8 mouse cellular contexts compared by ENCODE assay signal in the genomic region with DNA sequence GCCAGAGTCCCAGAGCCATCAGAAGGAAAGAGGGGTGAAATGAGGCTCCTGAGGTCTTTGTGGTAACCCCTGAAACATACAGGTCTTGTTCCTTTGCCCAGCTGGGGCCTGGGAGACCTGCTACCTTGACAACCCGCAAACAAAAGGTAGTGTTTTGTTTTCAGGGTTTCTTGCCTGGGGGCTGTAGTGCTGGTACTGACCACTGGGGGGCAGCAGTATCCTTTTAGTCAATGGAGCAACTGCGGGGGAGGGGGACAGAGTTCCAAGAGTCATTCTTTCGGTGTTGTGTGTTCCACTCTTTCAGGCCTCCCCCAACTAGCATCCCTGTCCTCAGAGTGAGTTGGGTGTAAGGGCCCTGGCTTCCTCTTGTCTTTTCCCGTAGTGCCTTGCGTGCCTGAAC. TPM values are rescaled to one million over a fixed set of nuclear protein-coding genes. Genes with fewer than 3 reads are reported as not detected.
DNase-seq lines count a peak whose midpoint lies in the region; ATAC-seq and TF ChIP-seq lines count a peak whose summit lies in the region.

No protein-coding gene starts in this region.

- no peaks in the 10 kb centered on the region; the same call in 1 of the 2 replicates for H3K27me3 ChIP-seq in heart, embryonic 16.5 days (ENCODE audit: control insufficient read depth, insufficient read depth, low read length)
- H3K27me3 ChIP-seq in lung, embryonic 14.5 days (ENCODE audit: insufficient read depth, low read length): no peaks in the 10 kb centered on the region
- H3K27me3 ChIP-seq in neural tube, embryonic 15.5 days (replicated peaks): no peaks in the 10 kb centered on the region

- 23% methylated on average over 5 of the region's 5 CpGs for WGBS in bone marrow, adult 2 months
- 12% methylated on average over 5 of the region's 5 CpGs for WGBS in heart, embryonic 16.5 days
- WGBS in lung, embryonic 14.5 days: 12% methylated on average over 5 of the region's 5 CpGs
- WGBS in neural tube, embryonic 15.5 days: 18% methylated on average over 5 of the region's 5 CpGs

- DNase-seq in CD8-positive naive resting alpha-beta T cell, adult 2 months (ENCODE audit: low read depth in 2 of 2, low spot score in 2 of 2): peak; percentile 93 to 94
- DNase-seq in kidney, postnatal 25 days: peak; percentile 84 to 94
- DNase-seq in lung, embryonic 14.5 days: peak; percentile 93
- DNase-seq in thymus, postnatal 0 days (ENCODE audit: low spot score): peak; percentile 86

- peak overlapping the region; percentile 76 for H3K9ac ChIP-seq in heart, embryonic 16.5 days (ENCODE audit: low read length)
- H3K9ac ChIP-seq in lung, embryonic 14.5 days: peak overlapping the region; percentile 77; the same call in 1 of the 2 replicates
- peak overlapping the region; percentile 93 for H3K9ac ChIP-seq in neural tube, embryonic 15.5 days (replicated peaks)

- TF ChIP-seq POLR2A in bone marrow, adult 2 months (IDR thresholded peaks at IDR 0.05; ENCODE audit: borderline replicate concordance, control insufficient read depth, low read depth, low read length): no peak
- no peak for TF ChIP-seq POLR2A in embryonic fibroblast, embryonic 13.5 days (IDR thresholded peaks at IDR 0.05; ENCODE audit: low read depth, low read length)

- ATAC-seq in heart, embryonic 16.5 days (replicated peaks; ENCODE audit: extremely low read depth, insufficient read depth, low FRiP score): no peak; the same call in 1 of the 2 replicates
- no peak; the same call in 1 of the 2 replicates for ATAC-seq in lung, embryonic 14.5 days (ENCODE audit: insufficient read depth)
- no peak for ATAC-seq in neural tube, embryonic 15.5 days (ENCODE audit: low FRiP score)

- peak; percentile 85 for TF ChIP-seq CTCF in bone marrow, adult 2 months (IDR thresholded peaks at IDR 0.05; ENCODE audit: control insufficient read depth, insufficient read depth, low read length)
- peak; percentile 52 for TF ChIP-seq CTCF in embryonic fibroblast, embryonic 13.5 days (IDR thresholded peaks at IDR 0.05; ENCODE audit: borderline replicate concordance, insufficient read depth, low read length)
- TF ChIP-seq CTCF in lung, embryonic 14.5 days (IDR thresholded peaks at IDR 0.05; ENCODE audit: low read depth): peak; percentile 95

- peaks cover 3% of the 10 kb centered on the region for H3K4me1 ChIP-seq in bone marrow, adult 2 months (ENCODE audit: control insufficient read depth, insufficient read depth, low read length)
- H3K4me1 ChIP-seq in embryonic fibroblast, embryonic 13.5 days (ENCODE audit: control insufficient read depth, insufficient read depth, low read length): 0 out of 2 replicates have a peak, but pooled peaks cover 4% of the 10 kb centered on the region
- H3K4me1 ChIP-seq in heart, embryonic 16.5 days (ENCODE audit: control insufficient read depth, insufficient read depth, low read length): peaks cover 17% of the 10 kb centered on the region
- H3K4me1 ChIP-seq in lung, embryonic 14.5 days (ENCODE audit: insufficient read depth): peaks cover 6% of the 10 kb centered on the region; the same call in 1 of the 2 replicates
- H3K4me1 ChIP-seq in neural tube, embryonic 15.5 days: peaks cover 62% of the 10 kb centered on the region

- H3K9me3 ChIP-seq in heart, embryonic 16.5 days (replicated peaks; ENCODE audit: control insufficient read depth, low read length): no peaks in the 10 kb centered on the region
- no peaks in the 10 kb centered on the region for H3K9me3 ChIP-seq in lung, embryonic 14.5 days (ENCODE audit: low read depth, low read length)
- H3K9me3 ChIP-seq in neural tube, embryonic 15.5 days (replicated peaks): no peaks in the 10 kb centered on the region

- no peak overlapping the region for H3K27ac ChIP-seq in bone marrow, adult 2 months (ENCODE audit: control insufficient read depth, insufficient read depth, low read depth, low read length, poor library complexity)
- no peak overlapping the region for H3K27ac ChIP-seq in embryonic fibroblast, embryonic 13.5 days (ENCODE audit: insufficient read depth, low read length)
- no peak overlapping the region for H3K27ac ChIP-seq in heart, embryonic 16.5 days (ENCODE audit: low read length)
- H3K27ac ChIP-seq in lung, embryonic 14.5 days (ENCODE audit: low read depth): no peak overlapping the region
- peak overlapping the region; percentile 88 for H3K27ac ChIP-seq in neural tube, embryonic 15.5 days (replicated peaks)

- no peaks in the 10 kb centered on the region for H3K36me3 ChIP-seq in heart, embryonic 16.5 days (ENCODE audit: control insufficient read depth, insufficient read depth)
- H3K36me3 ChIP-seq in lung, embryonic 14.5 days (ENCODE audit: insufficient read depth): no peaks in the 10 kb centered on the region
- H3K36me3 ChIP-seq in neural tube, embryonic 15.5 days: no peaks in the 10 kb centered on the region

- peak overlapping the region; percentile 83 for H3K4me2 ChIP-seq in heart, embryonic 16.5 days (ENCODE audit: low read depth, low read length)
- H3K4me2 ChIP-seq in lung, embryonic 14.5 days: peak overlapping the region; percentile 98
- peak overlapping the region; percentile 75 for H3K4me2 ChIP-seq in neural tube, embryonic 15.5 days

- no peak overlapping the region for H3K4me3 ChIP-seq in bone marrow, adult 2 months (replicated peaks; ENCODE audit: control insufficient read depth, low read depth, low read length)
- H3K4me3 ChIP-seq in embryonic fibroblast, embryonic 13.5 days (ENCODE audit: insufficient read depth, low read length): no peak overlapping the region
- peak overlapping the region; percentile 58; the same call in 1 of the 2 replicates for H3K4me3 ChIP-seq in heart, embryonic 16.5 days (ENCODE audit: low read length)
- H3K4me3 ChIP-seq in lung, embryonic 14.5 days (ENCODE audit: low read depth, low read length): peak overlapping the region; percentile 70
- peak overlapping the region; percentile 78 for H3K4me3 ChIP-seq in neural tube, embryonic 15.5 days (replicated peaks)

RNA-seq across cellular contexts. Expression of gene Ralgds, which starts 1.6 kb away (rescaled TPM):
- polyA plus RNA-seq in bone marrow, adult 2 months (2011; ENCODE audit: insufficient read depth, insufficient read length, low replicate concordance, missing spikeins): 5.2 and 5.5 TPM in 2 replicates
- polyA plus RNA-seq in embryonic fibroblast, embryonic 13.5 days (2011; ENCODE audit: insufficient read length, low read depth, missing spikeins): 26.5 and 36.9 TPM in 2 replicates
- polyA plus RNA-seq in heart, embryonic 16.5 days (2015; fragmentation: Nextera tagmentation; extraction: Ambion mirVana): 21.2 and 22.3 TPM in 2 replicates
- polyA plus RNA-seq in lung, embryonic 14.5 days (2014; fragmentation: Nextera tagmentation; extraction: Ambion mirVana): 34.3 and 34.7 TPM in 2 replicates
- polyA plus RNA-seq in neural tube, embryonic 15.5 days (2015; fragmentation: Nextera tagmentation; extraction: Ambion mirVana): 64.7 and 70.4 TPM in 2 replicates
- 13.3 and 15.7 TPM in 2 replicates for polyA plus RNA-seq in thymus, postnatal 0 days (2015; fragmentation: Nextera tagmentation; extraction: Ambion mirVana)

RNA-seq across cellular contexts. Expression of gene Gm10134, which starts 8.6 kb away (rescaled TPM):
- not detected in 2 replicates for polyA plus RNA-seq in bone marrow, adult 2 months (2011; ENCODE audit: insufficient read depth, insufficient read length, low replicate concordance, missing spikeins)
- not detected in 2 replicates for polyA plus RNA-seq in embryonic fibroblast, embryonic 13.5 days (2011; ENCODE audit: insufficient read length, low read depth, missing spikeins)
- polyA plus RNA-seq in heart, embryonic 16.5 days (2015; fragmentation: Nextera tagmentation; extraction: Ambion mirVana): 1.3 and 1.4 TPM in 2 replicates
- polyA plus RNA-seq in lung, embryonic 14.5 days (2014; fragmentation: Nextera tagmentation; extraction: Ambion mirVana): 1.2 and 2.4 TPM in 2 replicates
- polyA plus RNA-seq in neural tube, embryonic 15.5 days (2015; fragmentation: Nextera tagmentation; extraction: Ambion mirVana): 2.1 and 3.5 TPM in 2 replicates
- 2.6 and 3.6 TPM in 2 replicates for polyA plus RNA-seq in thymus, postnatal 0 days (2015; fragmentation: Nextera tagmentation; extraction: Ambion mirVana)

RNA-seq across cellular contexts. Expression of gene Gbgt1, which starts 17.8 kb away (rescaled TPM):
- polyA plus RNA-seq in bone marrow, adult 2 months (2011; ENCODE audit: insufficient read depth, insufficient read length, low replicate concordance, missing spikeins): 1.8 TPM in 1 of 2 replicates, not detected in the other
- polyA plus RNA-seq in embryonic fibroblast, embryonic 13.5 days (2011; ENCODE audit: insufficient read length, low read depth, missing spikeins): not detected in 2 replicates
- 0.43 and 1.1 TPM in 2 replicates for polyA plus RNA-seq in heart, embryonic 16.5 days (2015; fragmentation: Nextera tagmentation; extraction: Ambion mirVana)
- 0.41 and 0.76 TPM in 2 replicates for polyA plus RNA-seq in lung, embryonic 14.5 days (2014; fragmentation: Nextera tagmentation; extraction: Ambion mirVana)
- polyA plus RNA-seq in neural tube, embryonic 15.5 days (2015; fragmentation: Nextera tagmentation; extraction: Ambion mirVana): 1.2 and 2.1 TPM in 2 replicates
- polyA plus RNA-seq in thymus, postnatal 0 days (2015; fragmentation: Nextera tagmentation; extraction: Ambion mirVana): 0.35 and 0.88 TPM in 2 replicates

RNA-seq across cellular contexts. Expression of gene Mrps2, which starts 46.6 kb away (rescaled TPM):
- polyA plus RNA-seq in bone marrow, adult 2 months (2011; ENCODE audit: insufficient read depth, insufficient read length, low replicate concordance, missing spikeins): 8.8 and 13.7 TPM in 2 replicates
- 33.1 and 37.4 TPM in 2 replicates for polyA plus RNA-seq in embryonic fibroblast, embryonic 13.5 days (2011; ENCODE audit: insufficient read length, low read depth, missing spikeins)
- polyA plus RNA-seq in heart, embryonic 16.5 days (2015; fragmentation: Nextera tagmentation; extraction: Ambion mirVana): 52.0 and 52.7 TPM in 2 replicates
- 58.5 and 59.9 TPM in 2 replicates for polyA plus RNA-seq in lung, embryonic 14.5 days (2014; fragmentation: Nextera tagmentation; extraction: Ambion mirVana)
- polyA plus RNA-seq in neural tube, embryonic 15.5 days (2015; fragmentation: Nextera tagmentation; extraction: Ambion mirVana): 51.4 and 55.5 TPM in 2 replicates
- 34.4 and 39.5 TPM in 2 replicates for polyA plus RNA-seq in thymus, postnatal 0 days (2015; fragmentation: Nextera tagmentation; extraction: Ambion mirVana)

RNA-seq across cellular contexts. Expression of gene 1700007K13Rik, which starts 48.4 kb away (rescaled TPM):
- 6.8 TPM in 1 of 2 replicates, not detected in the other for polyA plus RNA-seq in bone marrow, adult 2 months (2011; ENCODE audit: insufficient read depth, insufficient read length, low replicate concordance, missing spikeins)
- 6.6 and 6.8 TPM in 2 replicates for polyA plus RNA-seq in embryonic fibroblast, embryonic 13.5 days (2011; ENCODE audit: insufficient read length, low read depth, missing spikeins)
- polyA plus RNA-seq in heart, embryonic 16.5 days (2015; fragmentation: Nextera tagmentation; extraction: Ambion mirVana): 0.71 and 0.81 TPM in 2 replicates
- 1.3 TPM in 1 of 2 replicates, not detected in the other for polyA plus RNA-seq in lung, embryonic 14.5 days (2014; fragmentation: Nextera tagmentation; extraction: Ambion mirVana)
- polyA plus RNA-seq in neural tube, embryonic 15.5 days (2015; fragmentation: Nextera tagmentation; extraction: Ambion mirVana): 4.4 and 5.7 TPM in 2 replicates
- polyA plus RNA-seq in thymus, postnatal 0 days (2015; fragmentation: Nextera tagmentation; extraction: Ambion mirVana): 0.57 and 1.3 TPM in 2 replicates

Comparison
In these comparisons a context has a peak if more than half of its experiments do, and no peak if none do; other contexts are left out.
1. H3K4me3 ChIP-seq: peak in heart, embryonic 16.5 days (single experiment), lung, embryonic 14.5 days (single experiment) and neural tube, embryonic 15.5 days (single experiment); none in bone marrow, adult 2 months (single experiment) and embryonic fibroblast, embryonic 13.5 days (single experiment).
2. Peak in every context shown above with its lines, with median percentiles within 50 percentile points of each other: DNase-seq, CTCF ChIP-seq, H3K4me2 ChIP-seq and H3K9ac ChIP-seq.